Mouse (Mus musculus): ENCODE measurements at regions not wholly inside any gene's neighbourhood (a gene's known extent, or its start where the extent isn't known, plus 50 kb on each side); places are given as distances from the start of the nearest gene placed in this dataset.

- Histone ChIP-seq H3K27me3 (ENCODE audit: control insufficient read depth, insufficient read depth, low read length) (no peaks in the 10 kb centered on the region), H3K9ac (ENCODE audit: low read length) (no peak overlapping the region), H3K4me3 (ENCODE audit: low read length) (no peak overlapping the region), H3K27ac (ENCODE audit: low read length) (no peak overlapping the region), H3K4me1 (ENCODE audit: control insufficient read depth, insufficient read depth, low read length) (peaks cover 13% of the 10 kb centered on the region), H3K36me3 (ENCODE audit: control insufficient read depth, insufficient read depth) (no peaks in the 10 kb centered on the region), H3K9me3 (replicated peaks; ENCODE audit: control insufficient read depth, low read length) (no peaks in the 10 kb centered on the region), H3K4me2 (ENCODE audit: low read depth, low read length) (no peak overlapping the region)
- ATAC-seq (replicated peaks; ENCODE audit: extremely low read depth, insufficient read depth, low FRiP score) = no peak
- 83% methylated on average over 6 of the region's 6 CpGs for WGBS
These were observed 146.7 kb upstream of the Tgfbr2 start for GRCm38 (mm10) chr9:116321908-116322307.

DNA sequence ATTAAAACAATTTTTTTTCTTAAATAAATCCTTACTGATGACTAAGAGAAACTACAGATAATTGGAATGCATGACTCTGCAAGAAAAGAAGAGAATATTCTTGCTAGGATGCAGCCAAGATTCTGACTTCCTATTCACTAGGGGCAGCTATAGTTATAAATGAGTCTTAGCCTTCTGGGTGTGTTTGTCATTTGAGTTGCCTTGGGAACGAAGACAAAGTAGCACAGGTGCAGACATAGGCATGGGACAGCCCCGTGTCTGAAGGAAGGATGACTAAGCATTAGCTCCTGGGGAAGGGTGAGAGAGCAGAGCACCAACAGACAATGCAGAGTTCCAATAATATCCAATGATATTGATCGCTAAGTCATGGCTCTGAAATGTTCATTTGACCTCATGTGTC lies 144.3 kb upstream of the Tgfbr2 start:
- Histone ChIP-seq H3K4me3 (ENCODE audit: low read length) (no peak overlapping the region), H3K27me3 (ENCODE audit: control insufficient read depth, insufficient read depth, low read length) (no peaks in the 10 kb centered on the region), H3K27ac (ENCODE audit: low read length) (no peak overlapping the region), H3K36me3 (ENCODE audit: control insufficient read depth, insufficient read depth) (no peaks in the 10 kb centered on the region), H3K9ac (ENCODE audit: low read length) (no peak overlapping the region), H3K4me2 (ENCODE audit: low read depth, low read length) (no peak overlapping the region), H3K4me1 (ENCODE audit: control insufficient read depth, insufficient read depth, low read length) (peaks cover 10% of the 10 kb centered on the region), H3K9me3 (replicated peaks; ENCODE audit: control insufficient read depth, low read length) (no peaks in the 10 kb centered on the region)
- ATAC-seq (replicated peaks; ENCODE audit: extremely low read depth, insufficient read depth, low FRiP score) = no peak
- 71% methylated on average over 3 of the region's 3 CpGs for WGBS

GRCm38 (mm10) chr9:116316582-116317095 lies 141.5 kb upstream of the Tgfbr2 start:
- Histone ChIP-seq H3K4me2 (ENCODE audit: low read depth, low read length) (no peak overlapping the region), H3K4me3 (ENCODE audit: low read length) (no peak overlapping the region), H3K27me3 (ENCODE audit: control insufficient read depth, insufficient read depth, low read length) (no peaks in the 10 kb centered on the region), H3K27ac (ENCODE audit: low read length) (no peak overlapping the region), H3K4me1 (ENCODE audit: control insufficient read depth, insufficient read depth, low read length) (0 out of 2 replicates have a peak, but pooled peaks cover 2% of the 10 kb centered on the region), H3K36me3 (ENCODE audit: control insufficient read depth, insufficient read depth) (no peaks in the 10 kb centered on the region), H3K9me3 (replicated peaks; ENCODE audit: control insufficient read depth, low read length) (no peaks in the 10 kb centered on the region), H3K9ac (ENCODE audit: low read length) (no peak overlapping the region)
- no peak for ATAC-seq (replicated peaks; ENCODE audit: extremely low read depth, insufficient read depth, low FRiP score)
- 63% methylated on average over 4 of the region's 4 CpGs for whole genome bisulfite sequencing

GRCm38 (mm10) chr9:116314803-116315202 lies 139.6 kb upstream of the Tgfbr2 start:
- Histone ChIP-seq H3K27me3 (ENCODE audit: control insufficient read depth, insufficient read depth, low read length) (no peaks in the 10 kb centered on the region), H3K4me3 (ENCODE audit: low read length) (no peak overlapping the region), H3K9ac (ENCODE audit: low read length) (no peak overlapping the region), H3K36me3 (ENCODE audit: control insufficient read depth, insufficient read depth) (no peaks in the 10 kb centered on the region), H3K4me1 (ENCODE audit: control insufficient read depth, insufficient read depth, low read length) (0 out of 2 replicates have a peak, but pooled peaks cover 2% of the 10 kb centered on the region), H3K9me3 (replicated peaks; ENCODE audit: control insufficient read depth, low read length) (no peaks in the 10 kb centered on the region), H3K4me2 (ENCODE audit: low read depth, low read length) (no peak overlapping the region), H3K27ac (ENCODE audit: low read length) (no peak overlapping the region)
- 0 out of 2 replicates have a peak, but pooled peaks have one; percentile 23 for ATAC-seq (replicated peaks; ENCODE audit: extremely low read depth, insufficient read depth, low FRiP score)

GRCm38 (mm10) chr9:116313932-116314790 lies 139.0 kb upstream of the Tgfbr2 start:
- peak; percentile 70 for ATAC-seq (replicated peaks; ENCODE audit: extremely low read depth, insufficient read depth, low FRiP score)
- Histone ChIP-seq H3K4me2 (ENCODE audit: low read depth, low read length) (no peak overlapping the region; the same call in 1 of the 2 replicates), H3K4me1 (ENCODE audit: control insufficient read depth, insufficient read depth, low read length) (0 out of 2 replicates have a peak, but pooled peaks cover 2% of the 10 kb centered on the region), H3K27me3 (ENCODE audit: control insufficient read depth, insufficient read depth, low read length) (no peaks in the 10 kb centered on the region), H3K9me3 (replicated peaks; ENCODE audit: control insufficient read depth, low read length) (no peaks in the 10 kb centered on the region), H3K9ac (ENCODE audit: low read length) (no peak overlapping the region), H3K36me3 (ENCODE audit: control insufficient read depth, insufficient read depth) (no peaks in the 10 kb centered on the region), H3K4me3 (ENCODE audit: low read length) (no peak overlapping the region), H3K27ac (ENCODE audit: low read length) (no peak overlapping the region)
- WGBS = 55% methylated on average over 14 of the region's 14 CpGs

GRCm38 (mm10) chr9:116311364-116311763 lies 136.2 kb upstream of the Tgfbr2 start:
- Histone ChIP-seq H3K27me3 (ENCODE audit: control insufficient read depth, insufficient read depth, low read length) (no peaks in the 10 kb centered on the region), H3K4me1 (ENCODE audit: control insufficient read depth, insufficient read depth, low read length) (0 out of 2 replicates have a peak, but pooled peaks cover 2% of the 10 kb centered on the region), H3K4me2 (ENCODE audit: low read depth, low read length) (no peak overlapping the region), H3K36me3 (ENCODE audit: control insufficient read depth, insufficient read depth) (no peaks in the 10 kb centered on the region), H3K4me3 (ENCODE audit: low read length) (no peak overlapping the region), H3K27ac (ENCODE audit: low read length) (no peak overlapping the region), H3K9me3 (replicated peaks; ENCODE audit: control insufficient read depth, low read length) (peaks cover 5% of the 10 kb centered on the region), H3K9ac (ENCODE audit: low read length) (no peak overlapping the region)
- 63% methylated on average over 3 of the region's 3 CpGs for WGBS
- no peak for ATAC-seq (replicated peaks; ENCODE audit: extremely low read depth, insufficient read depth, low FRiP score)

- H3K36me3 ChIP-seq (ENCODE audit: control insufficient read depth, insufficient read depth) = no peaks in the 10 kb centered on the region
- H3K9ac ChIP-seq (ENCODE audit: low read length) = no peak overlapping the region
- no peak overlapping the region for H3K27ac ChIP-seq (ENCODE audit: low read length)
- 73% methylated on average over 2 of the region's 2 CpGs for WGBS
- H3K27me3 ChIP-seq (ENCODE audit: control insufficient read depth, insufficient read depth, low read length) = no peaks in the 10 kb centered on the region
- no peaks in the 10 kb centered on the region for H3K9me3 ChIP-seq (replicated peaks; ENCODE audit: control insufficient read depth, low read length)
- H3K4me3 ChIP-seq (ENCODE audit: low read length) = no peak overlapping the region
- no peak for ATAC-seq (replicated peaks; ENCODE audit: extremely low read depth, insufficient read depth, low FRiP score)
- no peaks in the 10 kb centered on the region for H3K4me1 ChIP-seq (ENCODE audit: control insufficient read depth, insufficient read depth, low read length)
- H3K4me2 ChIP-seq (ENCODE audit: low read depth, low read length) = no peak overlapping the region
These were observed 126.4 kb upstream of the Tgfbr2 start for GRCm38 (mm10) chr9:116301602-116302001.

DNA sequence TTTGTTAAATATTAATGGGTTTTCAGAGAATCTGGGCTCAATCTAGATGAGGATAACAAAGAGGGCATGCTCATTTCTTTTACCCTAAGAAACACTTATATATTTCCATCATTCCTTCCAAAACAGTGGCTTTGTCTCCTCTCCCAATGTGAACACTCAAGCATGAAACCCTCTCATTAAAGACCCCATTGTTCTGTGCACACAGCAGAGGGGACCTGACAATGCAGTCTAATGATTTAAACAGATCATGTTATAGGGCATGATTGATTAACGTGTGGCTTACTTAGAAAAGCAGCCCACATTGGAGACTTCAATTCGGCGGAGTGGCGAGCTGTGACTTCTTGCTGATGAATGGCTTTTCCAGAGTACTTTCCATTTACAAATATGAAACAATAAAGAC lies 123.6 kb upstream of the Tgfbr2 start:
- Histone ChIP-seq H3K4me3 (ENCODE audit: low read length) (no peak overlapping the region), H3K27ac (ENCODE audit: low read length) (no peak overlapping the region), H3K9ac (ENCODE audit: low read length) (no peak overlapping the region), H3K36me3 (ENCODE audit: control insufficient read depth, insufficient read depth) (no peaks in the 10 kb centered on the region), H3K9me3 (replicated peaks; ENCODE audit: control insufficient read depth, low read length) (no peaks in the 10 kb centered on the region), H3K4me1 (ENCODE audit: control insufficient read depth, insufficient read depth, low read length) (peaks cover 2% of the 10 kb centered on the region; the same call in 1 of the 2 replicates), H3K27me3 (ENCODE audit: control insufficient read depth, insufficient read depth, low read length) (no peaks in the 10 kb centered on the region), H3K4me2 (ENCODE audit: low read depth, low read length) (no peak overlapping the region)
- 88% methylated on average over 4 of the region's 4 CpGs for WGBS
- ATAC-seq (replicated peaks; ENCODE audit: extremely low read depth, insufficient read depth, low FRiP score) = no peak

- no peak overlapping the region for H3K27ac ChIP-seq (ENCODE audit: low read length)
- no peak overlapping the region for H3K9ac ChIP-seq (ENCODE audit: low read length)
- no peaks in the 10 kb centered on the region for H3K27me3 ChIP-seq (ENCODE audit: control insufficient read depth, insufficient read depth, low read length)
- peaks cover 8% of the 10 kb centered on the region; the same call in 1 of the 2 replicates for H3K4me1 ChIP-seq (ENCODE audit: control insufficient read depth, insufficient read depth, low read length)
- H3K4me2 ChIP-seq (ENCODE audit: low read depth, low read length) = no peak overlapping the region
- WGBS = 73% methylated on average over 7 of the region's 7 CpGs
- ATAC-seq (replicated peaks; ENCODE audit: extremely low read depth, insufficient read depth, low FRiP score) = no peak
- no peaks in the 10 kb centered on the region for H3K9me3 ChIP-seq (replicated peaks; ENCODE audit: control insufficient read depth, low read length)
- H3K36me3 ChIP-seq (ENCODE audit: control insufficient read depth, insufficient read depth) = no peaks in the 10 kb centered on the region
- H3K4me3 ChIP-seq (ENCODE audit: low read length) = no peak overlapping the region
These were observed 121.2 kb upstream of the Tgfbr2 start for GRCm38 (mm10) chr9:116296349-116296748.

Data from heart, embryonic 16.5 days (tissue).